Mouse (Mus musculus): ENCODE measurements around the gene Dnah1. TPM values are rescaled to one million over a fixed set of nuclear protein-coding genes. Genes with fewer than 3 reads are reported as not detected.

Gene Dnah1
- polyA plus RNA-seq, 1 experiment from 2014 or later: 3.4 TPM

GRCm38 (mm10) chr14:31251084-31251604 is 72.6 kb downstream of the Dnah1 start, which contains the start of the genes Phf7 and Bap1:
Gene Phf7, minus strand, starts transcription at chr14:31251317.
Gene Bap1, plus strand, starts transcription at chr14:31251450.
- Histone ChIP-seq H3K4me1 (replicated peaks) (peaks cover 23% of the 10 kb centered on the region), H3K4me2 (peak within 1 kb of the TSS; percentile 91), H3K36me3 (peaks cover 36% of the 10 kb centered on the region), H3K9ac (peak within 1 kb of the TSS; percentile 97), H3K9me3 (no peaks in the 10 kb centered on the region), H3K27ac (replicated peaks) (peak within 1 kb of the TSS; percentile 95), H3K27me3 (no peaks in the 10 kb centered on the region), H3K4me3 (peak within 1 kb of the TSS; percentile 98)
- peak; percentile 91 for ATAC-seq (ENCODE audit: low read depth)
- under 1% methylated on average over 75 of the region's 75 CpGs for WGBS

GRCm38 (mm10) chr14:31250222-31251083 is 73.2 kb downstream of the Dnah1 start:
- 20% methylated on average over 38 of the region's 38 CpGs for WGBS
- H3K9ac ChIP-seq: peak overlapping the region; percentile 97
- H3K4me2 ChIP-seq: peak overlapping the region; percentile 65

GRCm38 (mm10) chr14:31248396-31248795 is 75.3 kb downstream of the Dnah1 start:
- H3K27ac ChIP-seq (replicated peaks): no peak overlapping the region
- peaks cover 9% of the 10 kb centered on the region for H3K36me3 ChIP-seq
- WGBS: 91% methylated on average over 6 of the region's 6 CpGs
- no peak overlapping the region for H3K4me2 ChIP-seq
- H3K27me3 ChIP-seq: no peaks in the 10 kb centered on the region
- H3K9me3 ChIP-seq: no peaks in the 10 kb centered on the region
- H3K9ac ChIP-seq: no peak overlapping the region
- no peak for ATAC-seq (ENCODE audit: low read depth)
- peaks cover 23% of the 10 kb centered on the region for H3K4me1 ChIP-seq (replicated peaks)
- no peak overlapping the region for H3K4me3 ChIP-seq

More at GRCm38 (mm10) chr14:31250222-31251083, 73.2 kb downstream of the Dnah1 start:
- Histone ChIP-seq H3K27ac (replicated peaks) (peak overlapping the region; percentile 95), H3K36me3 (peaks cover 29% of the 10 kb centered on the region), H3K9me3 (no peaks in the 10 kb centered on the region), H3K27me3 (no peaks in the 10 kb centered on the region), H3K4me3 (peak overlapping the region; percentile 98), H3K4me1 (replicated peaks) (peaks cover 23% of the 10 kb centered on the region)
- peak; percentile 18; the same call in 1 of the 2 replicates for ATAC-seq (ENCODE audit: low read depth)

GRCm38 (mm10) chr14:31245946-31246345 is 77.8 kb downstream of the Dnah1 start:
- Histone ChIP-seq H3K27me3 (no peaks in the 10 kb centered on the region), H3K4me3 (no peak overlapping the region), H3K9me3 (no peaks in the 10 kb centered on the region), H3K27ac (replicated peaks) (no peak overlapping the region), H3K9ac (no peak overlapping the region), H3K36me3 (no peaks in the 10 kb centered on the region), H3K4me2 (no peak overlapping the region), H3K4me1 (replicated peaks) (peaks cover 8% of the 10 kb centered on the region)
- ATAC-seq (ENCODE audit: low read depth): no peak
- WGBS: 87% methylated on average over 1 of the region's 1 CpGs

- Histone ChIP-seq H3K27ac (replicated peaks) (no peak overlapping the region), H3K36me3 (no peaks in the 10 kb centered on the region), H3K4me1 (replicated peaks) (peaks cover under 1% of the 10 kb centered on the region), H3K27me3 (no peaks in the 10 kb centered on the region), H3K9ac (no peak overlapping the region), H3K4me3 (no peak overlapping the region), H3K9me3 (no peaks in the 10 kb centered on the region), H3K4me2 (no peak overlapping the region)
- WGBS: 83% methylated on average over 1 of the region's 1 CpGs
- ATAC-seq (ENCODE audit: low read depth): no peak
These were observed 78.9 kb downstream of the Dnah1 start for GRCm38 (mm10) chr14:31244777-31245176.

- Histone ChIP-seq H3K9me3 (no peaks in the 10 kb centered on the region), H3K9ac (no peak overlapping the region), H3K4me2 (no peak overlapping the region), H3K4me3 (no peak overlapping the region), H3K27me3 (no peaks in the 10 kb centered on the region), H3K27ac (replicated peaks) (no peak overlapping the region), H3K4me1 (replicated peaks) (no peaks in the 10 kb centered on the region), H3K36me3 (0 out of 2 replicates have a peak, but pooled peaks cover 7% of the 10 kb centered on the region)
- no peak for ATAC-seq (ENCODE audit: low read depth)
- WGBS: 70% methylated on average over 3 of the region's 3 CpGs
These were observed 83.2 kb downstream of the Dnah1 start for GRCm38 (mm10) chr14:31240528-31240927.

- Histone ChIP-seq H3K9ac (no peak overlapping the region), H3K4me2 (no peak overlapping the region), H3K27me3 (no peaks in the 10 kb centered on the region), H3K4me3 (no peak overlapping the region), H3K4me1 (replicated peaks) (peaks cover 3% of the 10 kb centered on the region; the same call in 1 of the 2 replicates), H3K9me3 (no peaks in the 10 kb centered on the region), H3K27ac (replicated peaks) (no peak overlapping the region), H3K36me3 (0 out of 2 replicates have a peak, but pooled peaks cover 7% of the 10 kb centered on the region)
- WGBS: 84% methylated on average over 7 of the region's 7 CpGs
- ATAC-seq (ENCODE audit: low read depth): no peak
These were observed 86.4 kb downstream of the Dnah1 start for GRCm38 (mm10) chr14:31237101-31237882.

GRCm38 (mm10) chr14:31233996-31234591 is 89.6 kb downstream of the Dnah1 start:
- no peaks in the 10 kb centered on the region for H3K27me3 ChIP-seq
- peak overlapping the region; percentile 27; the same call in 1 of the 2 replicates for H3K4me2 ChIP-seq

GRCm38 (mm10) chr14:31233070-31233995 is 90.4 kb downstream of the Dnah1 start:
- ATAC-seq (ENCODE audit: low read depth): peak; percentile 33; the same call in 1 of the 2 replicates
- Histone ChIP-seq H3K9ac (no peak overlapping the region), H3K4me2 (no peak overlapping the region), H3K9me3 (no peaks in the 10 kb centered on the region), H3K27ac (replicated peaks) (peak overlapping the region; percentile 28; the same call in 1 of the 2 replicates), H3K4me3 (no peak overlapping the region), H3K4me1 (replicated peaks) (peaks cover 23% of the 10 kb centered on the region; the same call in 1 of the 2 replicates), H3K36me3 (no peaks in the 10 kb centered on the region), H3K27me3 (no peaks in the 10 kb centered on the region)
- WGBS: 84% methylated on average over 14 of the region's 14 CpGs

More at GRCm38 (mm10) chr14:31233996-31234591, 89.6 kb downstream of the Dnah1 start:
- Histone ChIP-seq H3K27ac (replicated peaks) (peak overlapping the region; percentile 28; the same call in 1 of the 2 replicates), H3K9me3 (no peaks in the 10 kb centered on the region), H3K9ac (no peak overlapping the region; the same call in 1 of the 2 replicates), H3K4me3 (no peak overlapping the region), H3K36me3 (0 out of 2 replicates have a peak, but pooled peaks cover 2% of the 10 kb centered on the region), H3K4me1 (replicated peaks) (peaks cover 17% of the 10 kb centered on the region; the same call in 1 of the 2 replicates)
- peak; percentile 73; the same call in 1 of the 2 replicates for ATAC-seq (ENCODE audit: low read depth)
- 23% methylated on average over 11 of the region's 11 CpGs for WGBS

- H3K9me3 ChIP-seq: no peaks in the 10 kb centered on the region
- H3K4me3 ChIP-seq: no peak overlapping the region
- H3K27me3 ChIP-seq: no peaks in the 10 kb centered on the region
- H3K4me2 ChIP-seq: no peak overlapping the region
- 0 out of 2 replicates have a peak overlapping the region, but pooled peaks have one; percentile 0 for H3K27ac ChIP-seq (replicated peaks)
- WGBS: 85% methylated on average over 13 of the region's 13 CpGs
- peaks cover 23% of the 10 kb centered on the region; the same call in 1 of the 2 replicates for H3K4me1 ChIP-seq (replicated peaks)
- H3K36me3 ChIP-seq: no peaks in the 10 kb centered on the region
- no peak overlapping the region for H3K9ac ChIP-seq
- ATAC-seq (ENCODE audit: low read depth): no peak
These were observed 91.2 kb downstream of the Dnah1 start for GRCm38 (mm10) chr14:31232404-31233069.

Data from neural tube, embryonic 13.5 days (tissue).